Mouse (Mus musculus) thymus, postnatal 10 days (tissue): Measurements from ENCODE around the gene Tesmin.

Source experiments
- DNase-seq, 2 experiments: peaks; one replicate each; pipeline ENCODE4 v3.0.0; 2021; ENCODE audit warnings: low spot score in 2 of 2

Gene Tesmin

GRCm38 (mm10) chr19:3388629-3389057, at the start of gene Tesmin:
Gene Tesmin (plus strand): TSS chr19:3388857.
- peak; percentile 78 to 80 for DNase-seq

GRCm38 (mm10) chr19:3339187-3339586, 49.5 kb upstream of the Tesmin start:
- no peak for DNase-seq

- no peak for DNase-seq
Measured at GRCm38 (mm10) chr19:3341021-3341420, 47.6 kb upstream of the Tesmin start.

- no peak for DNase-seq
Measured at GRCm38 (mm10) chr19:3343929-3344328, 44.7 kb upstream of the Tesmin start.

- DNase-seq, result no peak
Measured at GRCm38 (mm10) chr19:3344636-3345544, 43.8 kb upstream of the Tesmin start.

GRCm38 (mm10) chr19:3347784-3348183, 40.9 kb upstream of the Tesmin start:
- DNase-seq, result no peak

GRCm38 (mm10) chr19:3353415-3354111, 35.1 kb upstream of the Tesmin start:
- DNase-seq, result no peak

- DNase-seq, result no peak
Measured at GRCm38 (mm10) chr19:3355096-3355495, 33.6 kb upstream of the Tesmin start.

GRCm38 (mm10) chr19:3356516-3356915, 32.1 kb upstream of the Tesmin start:
- no peak for DNase-seq

GRCm38 (mm10) chr19:3357620-3358019, 31.0 kb upstream of the Tesmin start:
- DNase-seq, result no peak

- DNase-seq, result no peak
Measured at GRCm38 (mm10) chr19:3359841-3360588, 28.6 kb upstream of the Tesmin start.

GRCm38 (mm10) chr19:3363510-3363909, 25.1 kb upstream of the Tesmin start:
- no peak for DNase-seq

- no peak for DNase-seq
Measured at GRCm38 (mm10) chr19:3365089-3365488, 23.6 kb upstream of the Tesmin start.

- no peak for DNase-seq
Measured at GRCm38 (mm10) chr19:3368276-3368675, 20.4 kb upstream of the Tesmin start.

- DNase-seq, result no peak
Measured at GRCm38 (mm10) chr19:3373380-3373779, 15.3 kb upstream of the Tesmin start.

GRCm38 (mm10) chr19:3374028-3374427, 14.6 kb upstream of the Tesmin start:
- DNase-seq, result no peak

GRCm38 (mm10) chr19:3375945-3376495, 12.6 kb upstream of the Tesmin start:
- DNase-seq, result no peak

- no peak for DNase-seq
Measured at GRCm38 (mm10) chr19:3376966-3377715, 11.5 kb upstream of the Tesmin start.

- no peak for DNase-seq
Measured at GRCm38 (mm10) chr19:3378614-3379013, 10.0 kb upstream of the Tesmin start.

GRCm38 (mm10) chr19:3388061-3388460, 596 bp upstream of the Tesmin start:
- DNase-seq, result no peak

GRCm38 (mm10) chr19:3389089-3389488, 432 bp downstream of the Tesmin start:
- peak; percentile 89 to 93 for DNase-seq
